Mouse (Mus musculus) liver (tissue): Measurements from ENCODE around the gene Washc4.

Experiments used
- DNase-seq: peaks from one replicate; pipeline ENCODE4 v3.0.0-alpha.2; 2020; ENCODE audit warnings: mixed read lengths

The Washc4 gene

GRCm38 (mm10) chr10:83641641-83642040, 98.1 kb downstream of the Washc4 start:
- no peak for DNase-seq

GRCm38 (mm10) chr10:83644167-83644566, 100.6 kb downstream of the Washc4 start:
- DNase-seq = no peak

GRCm38 (mm10) chr10:83644865-83645715, 101.5 kb downstream of the Washc4 start:
- peak; percentile 65 for DNase-seq

GRCm38 (mm10) chr10:83645716-83645990, 102.1 kb downstream of the Washc4 start:
- no peak for DNase-seq
